In the genomic region with DNA sequence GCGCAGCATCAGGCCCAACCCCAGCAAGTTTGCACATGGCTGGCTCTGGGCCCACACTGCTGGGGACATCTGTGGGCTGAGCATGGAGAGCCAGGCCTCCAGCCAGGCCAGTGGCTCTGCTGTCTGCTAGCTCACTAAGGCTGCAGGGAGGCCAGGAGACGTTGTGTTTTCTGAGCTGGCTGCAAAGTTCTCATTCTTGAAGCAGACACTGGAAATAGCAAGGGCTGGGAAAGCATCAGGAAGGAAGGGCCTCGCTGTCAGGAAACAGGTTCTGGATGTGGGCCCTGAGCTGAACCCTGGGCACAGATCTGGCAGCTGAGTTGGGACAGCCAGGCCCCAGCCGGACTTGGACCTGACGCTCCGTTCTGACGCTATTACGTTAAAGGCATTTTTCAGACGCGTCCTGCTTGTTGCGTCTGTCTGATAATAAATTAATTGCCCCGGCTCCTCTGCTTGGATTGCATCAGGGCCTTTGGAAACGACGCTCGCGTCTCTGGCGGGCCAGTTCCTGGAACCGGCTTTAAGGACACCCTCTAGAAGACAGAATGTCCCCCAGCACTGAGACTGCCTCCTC, we compare ENCODE assay signal across 8 mouse cellular contexts. TPM values are rescaled to one million over a fixed set of nuclear protein-coding genes. Genes with fewer than 3 reads are reported as not detected.
DNase-seq lines count a peak whose midpoint lies in the region; ATAC-seq and TF ChIP-seq lines count a peak whose summit lies in the region.

No protein-coding gene starts in this region.

- H3K4me3 ChIP-seq in spleen, adult 2 months (ENCODE audit: extremely low read depth, insufficient read depth, insufficient read length) = no peak overlapping the region
- peak overlapping the region; percentile 16; the same call in 1 of the 2 replicates for H3K4me3 ChIP-seq in heart, adult 2 months
- H3K4me3 ChIP-seq in kidney, embryonic 15.5 days (replicated peaks) = no peak overlapping the region
- no peak overlapping the region for H3K4me3 ChIP-seq in olfactory bulb, adult 2 months (ENCODE audit: insufficient read depth, low read depth, low read length)

- DNase-seq in spleen, adult 2 months (ENCODE audit: low read depth in 1 of 2, low spot score in 2 of 2) = no peak
- DNase-seq in spleen, postnatal 14 days (ENCODE audit: low spot score in 2 of 2) = no peak
- DNase-seq in heart, adult 2 months = peak; percentile 85 to 87
- no peak for DNase-seq in layer of hippocampus, adult 18-20 months (ENCODE audit: low spot score in 2 of 2)
- DNase-seq in spleen, postnatal 10 days (ENCODE audit: low spot score in 2 of 2) = no peak

- 46% methylated on average over 18 of the region's 18 CpGs for WGBS in spleen, adult 2 months
- 7% methylated on average over 18 of the region's 18 CpGs for WGBS in heart, adult 2 months
- WGBS in kidney, embryonic 15.5 days = 40% methylated on average over 18 of the region's 18 CpGs
- WGBS in olfactory bulb, adult 2 months = 47% methylated on average over 18 of the region's 18 CpGs

- H3K9ac ChIP-seq in heart, adult 2 months (ENCODE audit: low read depth, low read length) = no peak overlapping the region; the same call in 1 of the 2 replicates
- H3K9ac ChIP-seq in kidney, embryonic 15.5 days = no peak overlapping the region

- intact Hi-C loops in heart, adult 2 months (cut with DNase I) = no loop called here

- no peak for TF ChIP-seq CTCF in spleen, adult 2 months (IDR thresholded peaks at IDR 0.05; ENCODE audit: extremely low read depth, insufficient read depth, insufficient read length, insufficient replicate concordance)
- no peak for TF ChIP-seq CTCF in heart, adult 2 months (IDR thresholded peaks at IDR 0.05)
- TF ChIP-seq CTCF in olfactory bulb, adult 2 months (IDR thresholded peaks at IDR 0.05; ENCODE audit: insufficient read depth, low read depth, low read length) = no peak

- no peaks in the 10 kb centered on the region; the same call in 1 of the 2 replicates for H3K4me1 ChIP-seq in spleen, adult 2 months (ENCODE audit: control insufficient read depth, insufficient read depth, insufficient read length)
- peaks cover 26% of the 10 kb centered on the region for H3K4me1 ChIP-seq in heart, adult 2 months (ENCODE audit: control insufficient read depth, insufficient read depth, low read length)
- peaks cover 49% of the 10 kb centered on the region for H3K4me1 ChIP-seq in kidney, embryonic 15.5 days
- H3K4me1 ChIP-seq in olfactory bulb, adult 2 months (ENCODE audit: control insufficient read depth, insufficient read depth, low read length) = peaks cover 33% of the 10 kb centered on the region

- TF ChIP-seq POLR2A in spleen, adult 2 months (IDR thresholded peaks at IDR 0.05; ENCODE audit: low read depth, low read length) = no peak
- no peak for TF ChIP-seq POLR2A in heart, adult 2 months (IDR thresholded peaks at IDR 0.05; ENCODE audit: insufficient read depth, low read depth, low read length)
- no peak for TF ChIP-seq POLR2A in olfactory bulb, adult 2 months (IDR thresholded peaks at IDR 0.05; ENCODE audit: insufficient read depth, low read depth, low read length)

- ATAC-seq in kidney, embryonic 15.5 days (replicated peaks; ENCODE audit: low FRiP score) = no peak; the same call in 1 of the 2 replicates
- ATAC-seq in erythroblast, adult 5-6 weeks (replicated peaks; ENCODE audit: low FRiP score, poor library complexity, severe bottlenecking) = no peak

- H3K79me2 ChIP-seq in heart, adult 2 months (replicated peaks; ENCODE audit: control insufficient read depth, insufficient read depth, low read length) = no peaks in the 10 kb centered on the region

- no peaks in the 10 kb centered on the region for H3K27me3 ChIP-seq in spleen, adult 2 months (ENCODE audit: control insufficient read depth, insufficient read depth, low read length)
- no peaks in the 10 kb centered on the region for H3K27me3 ChIP-seq in heart, adult 2 months (ENCODE audit: control insufficient read depth, insufficient read depth, low read length)
- H3K27me3 ChIP-seq in kidney, embryonic 15.5 days = no peaks in the 10 kb centered on the region

- H3K4me2 ChIP-seq in kidney, embryonic 15.5 days = no peak overlapping the region

- peak; percentile 72 for TF ChIP-seq EP300 in heart, adult 2 months (IDR thresholded peaks at IDR 0.05; ENCODE audit: insufficient read depth, low read depth, low read length)

- peak overlapping the region; percentile 22; the same call in 1 of the 2 replicates for H3K27ac ChIP-seq in spleen, adult 2 months (ENCODE audit: insufficient read depth, low read length)
- H3K27ac ChIP-seq in heart, adult 2 months = peak overlapping the region; percentile 76
- peak overlapping the region; percentile 75 for H3K27ac ChIP-seq in kidney, embryonic 15.5 days
- peak overlapping the region; percentile 49; the same call in 1 of the 2 replicates for H3K27ac ChIP-seq in olfactory bulb, adult 2 months (ENCODE audit: insufficient read depth, low read depth, low read length)

- H3K36me3 ChIP-seq in spleen, adult 2 months (ENCODE audit: control insufficient read depth, insufficient read depth, low read length) = no peaks in the 10 kb centered on the region
- H3K36me3 ChIP-seq in heart, adult 2 months (ENCODE audit: control insufficient read depth, insufficient read depth, low read length) = no peaks in the 10 kb centered on the region
- no peaks in the 10 kb centered on the region for H3K36me3 ChIP-seq in kidney, embryonic 15.5 days

- H3K9me3 ChIP-seq in kidney, embryonic 15.5 days (replicated peaks) = no peaks in the 10 kb centered on the region

RNA-seq across cellular contexts. Expression of gene Adamtsl2, which starts 9.0 kb away (rescaled TPM):
- 33.6 and 45.1 TPM in 2 replicates for polyA plus RNA-seq in spleen, adult 2 months (2012; rRNA removed)
- 10 to 100 TPM in 1 of 2 experiments, 1 to 10 TPM in 1; 9.2 to 18.9 TPM for total RNA-seq in heart, adult 2 months (2021)
- polyA plus RNA-seq in heart, adult 2 months (2012; rRNA removed) = 27.0 and 38.7 TPM in 2 replicates
- polyA plus RNA-seq in kidney, embryonic 15.5 days (2015; fragmentation: Nextera tagmentation; extraction: Ambion mirVana) = 1.3 and 1.7 TPM in 2 replicates
- not detected in 2 replicates for polyA plus RNA-seq in olfactory bulb, adult 2 months (2012; ENCODE audit: insufficient read depth, insufficient read length, low replicate concordance, missing spikeins)
- not detected in 2 replicates for total RNA-seq in erythroblast, adult 5-6 weeks (2015; ENCODE audit: low replicate concordance)
- total RNA-seq in erythroblast, adult 5-6 weeks (2017; ENCODE audit: low replicate concordance) = not detected in 2 replicates
- 10 to 100 TPM; 13.2 to 13.7 TPM for total RNA-seq in layer of hippocampus, adult 18-20 months (2021)

RNA-seq across cellular contexts. Expression of gene Mymk, which starts 16.2 kb away (rescaled TPM):
- polyA plus RNA-seq in spleen, adult 2 months (2012; rRNA removed) = 0.47 and 0.67 TPM in 2 replicates
- not detected for total RNA-seq in heart, adult 2 months (2021)
- 0.10 TPM in 1 of 2 replicates, not detected in the other for polyA plus RNA-seq in heart, adult 2 months (2012; rRNA removed)
- polyA plus RNA-seq in kidney, embryonic 15.5 days (2015; fragmentation: Nextera tagmentation; extraction: Ambion mirVana) = 3.4 and 5.3 TPM in 2 replicates
- not detected in 2 replicates for polyA plus RNA-seq in olfactory bulb, adult 2 months (2012; ENCODE audit: insufficient read depth, insufficient read length, low replicate concordance, missing spikeins)
- total RNA-seq in erythroblast, adult 5-6 weeks (2015; ENCODE audit: low replicate concordance) = not detected in 2 replicates
- not detected in 2 replicates for total RNA-seq in erythroblast, adult 5-6 weeks (2017; ENCODE audit: low replicate concordance)
- under 1 TPM; 0.69 to 0.91 TPM for total RNA-seq in layer of hippocampus, adult 18-20 months (2021)

RNA-seq across cellular contexts. Expression of gene Fam163b, which starts 54.1 kb away (rescaled TPM):
- polyA plus RNA-seq in spleen, adult 2 months (2012; rRNA removed) = not detected in 2 replicates
- total RNA-seq in heart, adult 2 months (2021) = under 1 TPM; 0.44 to 0.77 TPM
- polyA plus RNA-seq in heart, adult 2 months (2012; rRNA removed) = 1.1 and 1.4 TPM in 2 replicates
- polyA plus RNA-seq in kidney, embryonic 15.5 days (2015; fragmentation: Nextera tagmentation; extraction: Ambion mirVana) = 0.18 and 0.30 TPM in 2 replicates
- 155 TPM in 1 of 2 replicates, not detected in the other for polyA plus RNA-seq in olfactory bulb, adult 2 months (2012; ENCODE audit: insufficient read depth, insufficient read length, low replicate concordance, missing spikeins)
- total RNA-seq in erythroblast, adult 5-6 weeks (2015; ENCODE audit: low replicate concordance) = not detected in 2 replicates
- total RNA-seq in erythroblast, adult 5-6 weeks (2017; ENCODE audit: low replicate concordance) = not detected in 2 replicates
- 100 to 1,000 TPM; 118 to 119 TPM for total RNA-seq in layer of hippocampus, adult 18-20 months (2021)

Comparison
In these comparisons a context has a peak if more than half of its experiments do, and no peak if none do; other contexts are left out.
1. DNase-seq: peak in heart, adult 2 months (2 of 2); none in spleen, adult 2 months (0 of 2), spleen, postnatal 14 days (0 of 2), layer of hippocampus, adult 18-20 months (0 of 2) and spleen, postnatal 10 days (0 of 2).
2. H3K27ac ChIP-seq: peak in every context shown above with its lines; median percentile 76 in heart, adult 2 months; 75 in kidney, embryonic 15.5 days; 49 in olfactory bulb, adult 2 months; 22 in spleen, adult 2 months.
3. RNA of gene Adamtsl2, which starts 9.0 kb away (polyA plus RNA-seq): 33.6 to 45.1 TPM in spleen, adult 2 months and 27.0 to 38.7 TPM in heart, adult 2 months; 1.3 to 1.7 TPM in kidney, embryonic 15.5 days and not detected in olfactory bulb, adult 2 months; every median in the first group is over 10 times any median in the second.